Mouse (Mus musculus) lung, embryonic 14.5 days (tissue): ENCODE measurements around the gene Rps18. TPM values are rescaled to one million over a fixed set of nuclear protein-coding genes. Genes with fewer than 3 reads are reported as not detected.
"Not testable (repeated sequence)": the region's sequence is repeated elsewhere in the genome, so short reads cannot be mapped to it uniquely, and the experiment has no call there.

Source experiments
- ATAC-seq: fragments of 200-750 bp; cut with Nextera tagmentation; 2 replicates; pipeline ENCODE4 v1.8.0; 2017; ENCODE audit warnings: mild to moderate bottlenecking, moderate TSS enrichment, moderate library complexity; ENCODE audit not compliant: insufficient read depth
- DNase-seq: peaks from one replicate; pipeline ENCODE4 v3.0.0-alpha.2; 2015
- H3K27ac ChIP-seq: fragments of 300-500 bp; sonication (generic); 2 replicates; pipeline ENCODE4 v1.5.1; 2014; ENCODE audit warnings: low read depth, mild to moderate bottlenecking, moderate library complexity
- H3K27me3 ChIP-seq: fragments of 300-500 bp; sonication (generic); 2 replicates; pipeline ENCODE4 v1.6.1; 2014; ENCODE audit warnings: low read length, control low read depth; ENCODE audit not compliant: insufficient read depth
- H3K36me3 ChIP-seq: fragments of 300-500 bp; sonication (generic); 2 replicates; pipeline ENCODE4 v1.6.1; 2014; ENCODE audit warnings: control low read depth; ENCODE audit not compliant: insufficient read depth
- H3K4me1 ChIP-seq: fragments of 300-500 bp; sonication (generic); 2 replicates; pipeline ENCODE4 v1.6.1; 2014; ENCODE audit warnings: antibody characterized with exemption, control low read depth; ENCODE audit not compliant: insufficient read depth
- H3K4me2 ChIP-seq: fragments of 300-500 bp; sonication (generic); 2 replicates; pipeline ENCODE4 v1.6.1; 2014; ENCODE audit warnings: mild to moderate bottlenecking
- H3K4me3 ChIP-seq: fragments of 300-500 bp; sonication (generic); 2 replicates; pipeline ENCODE4 v1.5.1; 2014; ENCODE audit warnings: low read depth, low read length
- H3K9ac ChIP-seq: fragments of 300-500 bp; sonication (generic); 2 replicates; pipeline ENCODE4 v1.6.1; 2014
- H3K9me3 ChIP-seq: fragments of 300-500 bp; sonication (generic); 2 replicates; pipeline ENCODE4 v1.6.1; 2016; ENCODE audit warnings: low read depth, low read length, control low read depth
- CTCF ChIP-seq: IDR thresholded peaks from 2 replicates; pipeline ENCODE4 v1.5.1; 2016; ENCODE audit warnings: antibody characterized with exemption, low read depth
- WGBS: fragments of 180-500 bp; shearing (Covaris S2); extraction: QIAGEN DNeasy Blood & Tissue Kit; methylation state at CpG from one replicate; pipeline ENCODE4 v1.1.7; 2014; 5-methylcytosine and 5-hydroxymethylcytosine counted together
- polyA plus RNA-seq: library from polyadenylated mRNA; unstranded; fragments of >200 nt; fragmentation: Nextera tagmentation; extraction: Ambion mirVana; gene quantifications from 2 replicates; pipeline ENCODE4 v1.2.1, GENCODE M21; 2014

Gene Rps18
- 2,038 and 2,085 TPM in 2 replicates for polyA plus RNA-seq

DNA sequence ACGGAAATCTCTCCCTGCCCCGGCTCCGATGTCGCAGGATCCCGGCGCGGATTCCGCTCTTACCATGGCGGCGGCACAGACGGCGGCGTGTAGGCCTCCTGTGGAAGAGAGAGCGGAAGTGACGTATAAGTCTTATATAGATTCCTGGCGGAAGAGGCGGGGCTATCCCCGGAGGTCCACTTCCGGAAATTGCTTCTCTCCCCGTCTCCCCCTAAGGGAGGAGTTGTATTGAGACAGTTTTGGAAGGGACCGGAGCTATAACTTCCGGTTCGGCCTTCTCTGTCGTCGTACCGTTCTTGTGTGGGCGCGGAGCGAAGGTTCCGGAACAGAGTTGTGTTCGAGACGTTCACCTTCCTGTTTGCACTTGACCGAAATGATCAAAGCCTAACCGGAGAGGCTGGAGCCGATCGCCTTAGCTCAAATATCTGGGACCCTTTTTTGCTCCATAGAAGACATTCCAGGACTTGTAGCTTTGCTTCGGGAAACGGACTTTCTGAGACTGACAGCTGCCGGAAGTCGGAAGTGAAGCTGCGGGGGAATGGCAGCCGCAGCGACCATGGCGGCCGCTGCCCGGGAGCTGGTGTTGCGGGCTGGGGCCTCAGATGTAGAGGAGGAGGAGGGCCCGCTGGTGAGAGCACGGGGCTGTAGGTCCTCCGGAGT is at the start of gene Rps18, which contains the start of gene Vps52:
Rps18 (minus strand) TSS at position 447 of the 660 bp plus-strand sequence.
Vps52 (plus strand) TSS at position 258 of the 660 bp plus-strand sequence.
- peak; percentile 84 for ATAC-seq
- peak; percentile 99 for DNase-seq
- Histone ChIP-seq H3K4me2 (peak within 1 kb of the TSS; percentile 100), H3K4me1 (peaks cover 26% of the 10 kb centered on the region; the same call in 1 of the 2 replicates), H3K36me3 (peaks cover 56% of the 10 kb centered on the region), H3K9me3 (no peaks in the 10 kb centered on the region), H3K27ac (peak within 1 kb of the TSS; percentile 97), H3K4me3 (peak within 1 kb of the TSS; percentile 99), H3K9ac (peak within 1 kb of the TSS; percentile 99), H3K27me3 (no peaks in the 10 kb centered on the region)
- peak; percentile 32 for TF ChIP-seq CTCF
- WGBS, result under 1% methylated on average over 50 of the region's 50 CpGs

DNA sequence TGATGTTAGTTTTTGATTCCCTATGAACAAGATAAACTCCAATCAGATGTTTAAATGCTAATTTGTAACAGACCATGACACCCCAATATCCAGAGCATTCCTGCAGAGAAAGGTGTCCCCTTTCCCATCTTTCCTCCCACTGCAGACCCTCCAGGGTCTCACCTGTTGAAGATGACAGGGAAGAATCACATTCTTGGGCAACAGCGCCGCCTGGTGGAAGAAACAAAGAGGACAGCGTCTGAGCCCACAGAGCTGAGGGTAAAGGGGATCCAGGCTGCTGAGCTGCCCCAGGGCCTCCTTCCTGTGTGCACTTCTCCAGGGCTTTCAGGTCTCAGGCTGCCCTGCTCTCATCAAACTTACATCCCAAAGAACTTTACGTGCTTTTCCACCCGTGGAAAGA is 47.6 kb upstream of the Rps18 start:
- Histone ChIP-seq H3K4me2 (no peak overlapping the region), H3K9me3 (no peaks in the 10 kb centered on the region), H3K36me3 (no peaks in the 10 kb centered on the region), H3K4me3 (no peak overlapping the region), H3K9ac (no peak overlapping the region), H3K27me3 (peaks cover 22% of the 10 kb centered on the region), H3K4me1 (no peaks in the 10 kb centered on the region), H3K27ac (no peak overlapping the region)
- WGBS, result 3% methylated on average over 5 of the region's 5 CpGs
- ATAC-seq, result no peak
- peak; percentile 81 for TF ChIP-seq CTCF
- DNase-seq, result peak; percentile 68

DNA sequence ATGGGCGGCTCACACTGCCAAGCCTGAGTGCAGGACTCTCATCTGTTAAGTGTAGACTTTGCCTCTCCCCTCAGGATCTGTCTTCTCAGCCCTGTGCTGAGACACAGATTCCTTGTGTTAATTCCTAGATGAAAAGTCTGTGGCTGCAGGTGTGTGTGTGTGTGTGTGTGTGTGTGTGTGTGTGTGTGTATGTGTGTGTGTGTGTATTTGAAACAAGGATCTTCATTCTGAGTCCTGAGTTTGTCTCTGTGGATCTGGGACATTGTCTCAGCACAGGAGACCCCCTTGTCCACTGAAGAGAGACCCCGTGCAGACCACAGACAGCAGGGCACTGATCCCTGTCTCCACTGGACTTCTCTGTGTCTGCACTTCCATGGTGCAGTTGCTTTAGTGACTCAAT is 45.0 kb upstream of the Rps18 start:
- H3K9me3 ChIP-seq, H3K4me2 ChIP-seq, H3K36me3 ChIP-seq, H3K9ac ChIP-seq, ATAC-seq, H3K27ac ChIP-seq, H3K4me1 ChIP-seq, DNase-seq: not testable (repeated sequence)
- H3K4me3 ChIP-seq, result peak overlapping the region; percentile 52; the same call in 1 of the 2 replicates
- WGBS, result 42% methylated on average over 2 of the region's 2 CpGs
- peaks cover 22% of the 10 kb centered on the region for H3K27me3 ChIP-seq

DNA sequence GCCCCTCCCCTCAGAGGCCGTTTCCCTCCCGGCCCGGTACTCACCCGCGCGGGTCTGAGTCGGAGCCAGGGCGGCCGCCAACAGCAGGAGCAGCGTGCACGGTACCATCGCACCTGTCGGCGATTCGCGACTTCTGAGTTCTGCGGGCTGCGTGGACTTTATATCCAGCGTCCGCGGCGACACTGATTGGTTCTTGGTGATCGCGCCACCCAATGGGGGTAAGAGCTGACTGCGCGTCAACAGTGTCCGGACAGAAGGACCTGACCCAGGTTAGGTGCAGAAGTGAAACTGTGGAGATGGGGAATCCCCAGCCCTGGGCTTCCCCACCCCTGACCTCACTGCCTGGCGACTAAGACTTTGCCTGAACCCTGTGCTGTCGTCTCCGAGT is 44.3 kb upstream of the Rps18 start, which contains the start of gene H2-K1:
H2-K1 (minus strand) TSS at position 198 of the 388 bp plus-strand sequence.
- Histone ChIP-seq H3K27me3 (peaks cover 22% of the 10 kb centered on the region), H3K4me1 (no peaks in the 10 kb centered on the region), H3K4me3 (peak within 1 kb of the TSS; percentile 52), H3K9ac (peak within 1 kb of the TSS; percentile 53), H3K4me2 (peak within 1 kb of the TSS; percentile 93), H3K36me3 (no peaks in the 10 kb centered on the region), H3K27ac (no peak within 1 kb of the TSS), H3K9me3 (no peaks in the 10 kb centered on the region)
- DNase-seq, result peak; percentile 83
- 1% methylated on average over 28 of the region's 30 CpGs for WGBS
- TF ChIP-seq CTCF, result no peak
- peak; percentile 83 for ATAC-seq

DNA sequence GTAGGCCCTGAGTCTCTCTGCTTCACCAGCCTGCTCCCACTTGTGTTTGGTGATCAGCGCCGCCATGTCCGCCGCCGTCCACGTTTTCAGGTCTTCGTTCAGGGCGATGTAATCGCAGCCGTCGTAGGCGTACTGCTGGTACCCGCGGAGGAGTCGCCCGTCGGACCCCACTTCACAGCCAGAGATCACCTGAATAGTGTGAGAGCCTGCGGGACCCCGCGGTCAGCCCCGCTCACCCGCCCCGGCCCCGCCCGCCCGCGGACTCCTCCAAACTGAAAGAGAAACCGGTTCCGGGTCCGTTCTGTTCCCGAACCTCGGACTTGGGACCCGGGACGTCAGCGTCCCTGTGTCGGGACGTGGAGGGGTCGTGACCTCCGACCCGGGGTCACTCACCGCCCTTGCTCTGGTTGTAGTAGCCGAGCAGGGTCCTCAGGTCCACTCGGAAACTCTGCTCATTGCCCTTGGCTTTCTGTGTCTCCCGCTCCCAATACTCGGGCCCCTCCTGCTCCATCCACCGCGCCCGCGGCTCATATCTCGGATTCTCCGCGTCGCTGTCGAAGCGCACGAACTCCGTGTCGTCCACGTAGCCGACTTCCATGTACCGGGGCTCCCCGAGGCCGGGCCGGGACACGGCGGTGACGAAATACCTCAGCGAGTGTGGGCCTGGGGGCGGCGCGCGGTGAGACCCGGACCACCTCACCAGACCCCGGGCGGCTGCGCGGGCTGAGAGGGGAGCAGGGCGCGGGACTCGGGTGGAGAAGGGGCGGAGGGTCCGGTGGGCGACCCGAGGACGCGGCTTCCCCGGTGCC is 43.7 kb upstream of the Rps18 start:
- no peak overlapping the region for H3K27ac ChIP-seq
- DNase-seq, result peak; percentile 11
- H3K36me3 ChIP-seq, result no peaks in the 10 kb centered on the region
- peaks cover 22% of the 10 kb centered on the region for H3K27me3 ChIP-seq
- peak; percentile 31; the same call in 1 of the 2 replicates for ATAC-seq
- H3K4me1 ChIP-seq, result no peaks in the 10 kb centered on the region
- TF ChIP-seq CTCF, result no peak
- peak overlapping the region; percentile 52 for H3K4me3 ChIP-seq
- no peaks in the 10 kb centered on the region for H3K9me3 ChIP-seq
- 2% methylated on average over 86 of the region's 87 CpGs for WGBS
- peak overlapping the region; percentile 53 for H3K9ac ChIP-seq
- H3K4me2 ChIP-seq, result peak overlapping the region; percentile 93

DNA sequence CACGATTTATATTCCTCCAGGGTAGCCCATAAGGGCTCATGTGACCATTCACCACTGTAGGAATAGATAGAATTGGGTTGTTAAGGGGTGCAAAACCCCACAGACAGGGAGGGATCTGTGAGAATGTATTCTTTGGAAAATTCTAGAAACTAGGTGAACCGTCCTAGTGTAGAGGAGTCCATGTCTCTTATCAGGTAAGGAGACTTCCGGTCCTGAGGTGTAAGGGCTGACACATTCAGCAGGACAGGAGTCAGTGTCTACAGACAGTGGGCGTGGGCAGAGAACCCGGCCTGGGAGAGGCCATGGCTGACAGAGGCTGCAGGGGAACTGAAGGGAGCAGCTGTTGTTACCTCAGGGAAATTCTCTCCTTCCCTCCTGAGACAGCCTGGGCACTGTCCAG is 42.9 kb upstream of the Rps18 start:
- H3K4me3 ChIP-seq, H3K4me2 ChIP-seq, H3K9ac ChIP-seq, DNase-seq, H3K9me3 ChIP-seq, H3K4me1 ChIP-seq, H3K36me3 ChIP-seq, ATAC-seq, H3K27ac ChIP-seq: not testable (repeated sequence)
- WGBS, result 35% methylated on average over 5 of the region's 5 CpGs
- H3K27me3 ChIP-seq, result peaks cover 22% of the 10 kb centered on the region

DNA sequence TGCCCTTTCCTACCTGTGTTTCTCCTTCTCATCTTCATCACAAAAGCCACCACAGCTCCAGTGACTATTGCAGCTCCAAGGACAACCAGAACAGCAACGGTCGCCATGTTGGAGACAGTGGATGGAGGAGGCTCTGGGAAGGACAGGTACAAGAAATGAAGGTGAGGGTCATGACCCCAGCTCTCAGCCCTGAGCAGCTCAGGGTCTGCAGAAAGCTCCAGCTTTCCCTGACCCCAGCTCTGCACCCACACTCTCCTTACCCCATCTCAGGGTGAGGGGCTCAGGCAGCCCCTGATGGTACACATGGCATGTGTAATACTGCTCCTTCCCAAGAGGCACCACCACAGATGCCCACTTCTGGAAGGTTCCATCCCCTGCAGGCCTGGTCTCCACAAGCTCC is 41.2 kb upstream of the Rps18 start:
- H3K27ac ChIP-seq, H3K36me3 ChIP-seq, H3K9me3 ChIP-seq, H3K4me1 ChIP-seq, H3K9ac ChIP-seq, ATAC-seq, H3K4me2 ChIP-seq, DNase-seq, H3K4me3 ChIP-seq: not testable (repeated sequence)
- peaks cover 22% of the 10 kb centered on the region for H3K27me3 ChIP-seq
- 94% methylated on average over 2 of the region's 2 CpGs for WGBS
